Mouse (Mus musculus): ENCODE results near the gene Ndel1. TPM values are rescaled to one million over a fixed set of nuclear protein-coding genes. Genes with fewer than 3 reads are reported as not detected.
"Not testable (repeated sequence)": the region's sequence is repeated elsewhere in the genome, so short reads cannot be mapped to it uniquely, and the experiment has no call there.

The Ndel1 gene
- total RNA-seq, 2 experiments from 2014 or later = 108 to 115 TPM

DNA sequence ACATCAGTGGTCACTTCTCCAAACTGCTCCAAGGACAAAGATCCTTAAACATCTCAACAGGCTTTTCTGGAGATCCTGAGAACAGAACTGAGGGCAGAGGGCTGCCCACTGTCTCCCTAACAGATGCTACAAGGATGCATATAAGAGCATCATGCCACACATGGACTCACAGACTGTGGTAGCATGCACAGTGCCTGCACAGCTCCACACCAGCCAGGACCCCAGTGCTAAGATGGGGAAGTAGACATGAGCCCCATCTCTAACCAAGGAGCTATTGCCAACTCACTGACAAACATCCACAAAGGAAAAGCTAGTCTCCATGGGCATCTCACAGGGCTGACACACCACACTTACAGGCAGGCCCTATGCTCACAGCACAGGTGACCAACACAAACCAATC lies 38.1 kb downstream of the Ndel1 start:
- no peak for TF ChIP-seq CTCF (IDR thresholded peaks at IDR 0.05)
- intact Hi-C loops (cut with DNase I) = no loop called here
- DNase-seq (ENCODE audit: extremely low spot score in 1 of 2, low spot score in 2 of 2) = no peak
- Histone ChIP-seq H3K27ac (no peak overlapping the region), H3K4me3 (no peak overlapping the region)

DNA sequence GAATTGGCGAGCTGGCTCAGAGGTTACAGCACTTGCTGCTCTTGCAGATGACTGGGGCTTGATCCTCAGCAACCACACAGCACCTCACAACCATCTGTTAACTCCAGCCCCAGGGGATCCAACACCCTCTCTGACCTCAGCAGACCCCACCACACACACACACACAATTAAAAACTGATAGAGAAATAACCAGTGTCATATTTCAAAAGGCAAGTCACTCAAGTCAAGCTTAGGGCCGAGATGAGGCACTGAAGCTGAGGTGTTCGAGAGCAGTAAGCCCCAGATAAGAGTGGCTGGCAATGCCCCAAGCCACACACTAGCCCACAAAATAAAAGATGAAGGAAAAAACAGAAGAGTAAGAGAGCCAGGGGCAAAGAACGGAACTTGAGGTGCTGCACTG lies 38.9 kb downstream of the Ndel1 start:
- intact Hi-C loops (cut with DNase I) = no loop called here
- no peak for TF ChIP-seq CTCF (IDR thresholded peaks at IDR 0.05)
- DNase-seq (ENCODE audit: extremely low spot score in 1 of 2, low spot score in 2 of 2) = no peak
- H3K27ac ChIP-seq = no peak overlapping the region
- no peak overlapping the region for H3K4me3 ChIP-seq

DNA sequence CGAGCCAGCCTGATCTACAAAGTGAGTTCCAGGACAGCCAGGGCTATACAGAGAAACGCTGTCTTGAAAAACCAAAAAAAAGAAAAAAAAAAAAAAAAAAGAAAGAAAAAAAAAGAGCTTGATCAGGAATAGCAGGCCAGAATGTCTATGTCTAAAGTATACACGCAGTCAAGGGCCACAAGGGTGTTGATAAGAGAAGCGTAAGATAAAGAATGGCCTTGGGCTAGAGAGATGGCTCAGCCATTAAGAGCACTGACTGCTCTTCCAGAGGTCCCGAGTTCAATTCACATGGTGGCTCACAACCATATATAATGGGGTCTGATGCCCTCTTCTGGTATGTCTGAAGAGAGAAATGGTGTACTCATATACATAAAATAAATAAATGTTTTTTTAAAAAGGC lies 40.1 kb downstream of the Ndel1 start:
- H3K4me3 ChIP-seq; H3K27ac ChIP-seq; intact Hi-C loops (cut with DNase I); DNase-seq (ENCODE audit: extremely low spot score in 1 of 2, low spot score in 2 of 2): not testable (repeated sequence)

DNA sequence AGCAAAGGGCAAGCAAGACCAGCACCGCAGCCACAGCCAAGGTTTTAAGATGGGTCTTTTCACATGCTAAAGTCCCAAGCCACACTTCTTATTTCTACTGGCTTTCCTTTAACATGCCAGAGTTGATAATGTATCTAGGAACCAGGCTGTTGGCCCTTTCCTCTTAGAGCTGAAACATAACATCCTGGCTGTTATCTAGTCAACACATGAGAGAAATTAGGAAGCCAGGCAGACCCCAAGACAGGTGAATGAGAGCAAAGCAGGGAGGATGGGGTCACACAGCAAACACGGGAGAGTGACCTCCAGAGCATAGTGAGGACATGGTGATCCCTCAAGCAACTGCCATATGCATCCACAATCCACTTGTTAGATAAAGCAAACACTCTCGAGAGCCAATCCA lies 44.9 kb downstream of the Ndel1 start:
- Histone ChIP-seq H3K27ac (no peak overlapping the region), H3K4me3 (no peak overlapping the region)
- intact Hi-C loops (cut with DNase I) = no loop called here
- no peak for TF ChIP-seq CTCF (IDR thresholded peaks at IDR 0.05)
- no peak for DNase-seq (ENCODE audit: extremely low spot score in 1 of 2, low spot score in 2 of 2)

DNA sequence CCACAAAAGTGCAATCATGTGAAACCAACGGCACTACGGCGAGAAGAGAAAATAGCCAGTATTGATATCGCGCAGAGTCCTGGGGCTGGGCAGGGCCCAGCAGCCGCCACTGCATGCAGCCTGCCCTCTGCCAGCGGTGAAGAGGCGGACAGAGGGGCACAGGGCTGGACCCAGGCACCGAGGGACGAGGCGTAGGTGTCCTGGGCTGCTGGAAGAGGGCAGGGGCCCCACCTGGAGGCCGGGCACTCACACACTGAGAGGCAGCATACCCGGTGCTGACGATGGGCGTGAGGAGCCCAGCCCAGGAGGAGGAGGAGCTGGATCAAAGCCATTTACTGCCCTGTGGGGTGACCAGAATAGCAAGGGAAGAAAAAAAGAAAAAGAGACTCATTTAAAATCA lies 49.3 kb downstream of the Ndel1 start:
- Histone ChIP-seq H3K4me3 (no peak overlapping the region), H3K27ac (no peak overlapping the region)
- intact Hi-C loops (cut with DNase I) = no loop called here
- TF ChIP-seq CTCF (IDR thresholded peaks at IDR 0.05) = no peak
- DNase-seq (ENCODE audit: extremely low spot score in 1 of 2, low spot score in 2 of 2) = no peak

DNA sequence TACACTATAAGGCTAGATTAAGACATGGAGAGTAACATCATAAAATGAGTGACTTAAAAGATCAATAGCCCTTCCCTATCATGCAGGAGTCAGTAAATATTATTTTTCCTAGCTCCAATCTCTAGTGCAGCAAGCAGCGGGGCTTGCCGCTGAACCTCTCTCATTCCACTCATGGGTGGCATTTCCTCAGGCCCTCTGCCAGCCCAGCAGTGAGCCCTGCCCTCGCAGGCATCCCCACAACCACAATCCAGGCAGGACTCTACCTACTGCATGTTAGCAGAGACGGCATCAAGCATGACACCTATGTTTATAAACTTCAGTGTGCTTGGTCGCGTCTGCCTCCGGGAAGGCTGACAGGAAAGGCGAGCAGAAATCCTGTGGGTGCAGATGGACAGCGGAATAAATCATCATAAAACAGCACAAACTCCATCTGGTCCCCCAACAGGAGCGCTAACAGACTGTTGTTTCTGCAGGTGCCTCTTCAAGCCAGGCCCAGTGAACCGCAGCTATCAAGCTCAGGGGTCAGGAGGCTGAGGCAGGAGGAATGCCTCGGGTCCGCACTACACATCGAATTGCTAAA lies 52.3 kb downstream of the Ndel1 start:
- TF ChIP-seq CTCF (IDR thresholded peaks at IDR 0.05) = no peak

DNA sequence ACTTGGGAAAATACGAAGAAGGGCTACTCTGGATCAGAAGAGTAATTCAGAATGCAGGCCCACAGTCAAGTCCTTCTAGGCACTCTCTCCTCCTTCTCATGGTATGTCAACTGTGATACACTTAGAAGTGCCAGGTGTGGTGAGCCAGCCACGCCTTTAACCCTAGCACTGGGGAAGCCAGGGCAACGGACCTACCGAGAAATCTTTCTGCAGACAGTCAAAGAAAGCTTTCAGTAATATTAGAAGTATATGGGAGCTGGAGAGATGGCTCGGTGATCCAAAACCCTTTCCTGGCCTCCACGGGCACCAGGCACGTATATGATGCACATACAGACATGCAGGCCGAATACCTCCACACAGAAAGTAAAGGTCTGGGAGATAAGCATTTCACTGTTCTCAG lies 53.2 kb downstream of the Ndel1 start:
- TF ChIP-seq CTCF (IDR thresholded peaks at IDR 0.05) = no peak
- no peak overlapping the region for H3K27ac ChIP-seq
- intact Hi-C loops (cut with DNase I) = no loop called here
- DNase-seq (ENCODE audit: extremely low spot score in 1 of 2, low spot score in 2 of 2) = no peak
- no peak overlapping the region for H3K4me3 ChIP-seq

More for the DNA sequence above, 52.3 kb downstream of the Ndel1 start:
- Histone ChIP-seq H3K4me3 (no peak overlapping the region), H3K27ac (no peak overlapping the region)
- intact Hi-C loops (cut with DNase I) = no loop called here
- DNase-seq (ENCODE audit: extremely low spot score in 1 of 2, low spot score in 2 of 2) = no peak

DNA sequence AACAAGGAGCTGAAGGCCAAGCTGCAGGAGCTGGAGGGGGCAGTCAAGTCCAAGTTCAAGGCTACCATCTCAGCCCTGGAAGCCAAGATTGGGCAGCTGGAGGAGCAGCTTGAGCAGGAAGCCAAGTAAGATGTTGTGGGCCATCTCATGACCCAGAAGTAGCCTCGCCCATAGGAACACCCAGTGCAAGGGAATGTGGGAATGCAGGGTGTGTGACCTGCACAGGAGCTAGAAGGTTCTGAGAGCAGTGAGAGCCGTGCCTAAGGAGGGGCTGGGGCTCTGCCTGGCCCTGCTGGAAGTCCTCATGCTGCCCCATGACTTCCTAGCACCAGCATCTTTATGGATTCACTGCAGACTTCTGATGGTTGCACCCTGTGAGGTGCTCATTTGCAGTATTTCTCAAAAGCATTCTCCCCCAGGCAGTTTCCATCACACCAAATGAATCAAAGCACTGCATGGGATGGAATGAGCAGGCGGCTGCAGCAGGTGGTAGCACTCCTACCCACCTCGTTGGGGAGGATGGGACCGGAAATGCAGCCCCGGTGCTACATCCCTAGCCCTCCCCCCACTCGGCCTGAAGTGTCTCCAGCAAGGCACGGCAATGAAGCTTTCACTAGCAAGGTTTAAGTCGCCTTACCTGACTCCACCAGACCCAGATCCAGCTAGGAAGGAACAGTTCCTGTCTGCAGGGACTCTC lies 59.6 kb downstream of the Ndel1 start:
- TF ChIP-seq CTCF (IDR thresholded peaks at IDR 0.05) = no peak
- Histone ChIP-seq H3K4me3 (no peak overlapping the region), H3K27ac (no peak overlapping the region; the same call in 1 of the 2 replicates)
- intact Hi-C loops (cut with DNase I) = no loop called here
- no peak for DNase-seq (ENCODE audit: extremely low spot score in 1 of 2, low spot score in 2 of 2)

DNA sequence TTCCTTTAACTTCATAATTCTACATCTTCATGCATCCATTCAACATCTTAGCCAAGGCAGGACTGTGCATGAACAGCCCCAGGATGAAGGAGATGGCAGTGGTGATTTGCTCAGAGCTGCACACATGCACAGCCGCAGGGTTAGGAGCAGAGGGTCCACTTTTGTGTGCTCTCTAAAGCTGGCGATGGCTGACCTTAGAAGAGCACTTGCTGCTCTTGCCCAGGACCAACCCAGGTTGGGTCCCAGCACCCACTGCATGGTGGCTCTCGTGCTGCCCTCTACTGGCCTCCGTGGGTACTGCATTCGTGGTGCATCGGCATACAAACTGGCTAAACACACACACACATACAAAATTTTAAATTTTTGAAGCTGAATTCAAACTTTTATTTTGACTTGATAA lies 63.9 kb downstream of the Ndel1 start:
- Histone ChIP-seq H3K27ac (no peak overlapping the region), H3K4me3 (no peak overlapping the region)
- intact Hi-C loops (cut with DNase I) = loop anchor here (5.0 to 10.0 kb wide), 3 partner anchors 115 to 323 kb away; partner anchors contain the start of gene Myh10
- TF ChIP-seq CTCF (IDR thresholded peaks at IDR 0.05) = peak; percentile 100
- DNase-seq (ENCODE audit: extremely low spot score in 1 of 2, low spot score in 2 of 2) = peak; percentile 65 to 76

DNA sequence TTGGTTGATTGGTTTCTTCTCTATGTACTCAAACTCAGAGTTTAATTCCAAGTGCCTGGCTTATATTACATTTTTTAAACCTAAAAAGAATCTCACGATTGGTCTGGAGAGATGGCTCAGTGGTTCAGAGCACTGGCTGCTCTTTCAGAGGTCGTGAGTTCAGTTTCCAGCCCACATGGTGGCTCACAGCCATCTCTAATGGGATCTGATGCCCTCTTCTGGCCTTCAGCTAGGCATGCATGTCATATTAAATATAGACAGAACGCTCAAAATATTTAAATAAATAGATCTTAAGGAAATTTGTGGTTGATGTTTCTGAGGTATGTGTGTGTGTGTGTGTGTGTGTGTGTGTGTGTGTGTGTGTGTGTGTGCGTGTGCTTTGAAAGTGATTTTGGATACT lies 66.5 kb downstream of the Ndel1 start:
- DNase-seq (ENCODE audit: extremely low spot score in 1 of 2, low spot score in 2 of 2) = no peak
- intact Hi-C loops (cut with DNase I) = loop anchor here (5.0 to 10.0 kb wide), 3 partner anchors 113 to 320 kb away; partner anchors contain the start of gene Myh10
- Histone ChIP-seq H3K4me3 (no peak overlapping the region), H3K27ac (no peak overlapping the region; the same call in 1 of the 2 replicates)
- peak; percentile 38 for TF ChIP-seq CTCF (IDR thresholded peaks at IDR 0.05)

DNA sequence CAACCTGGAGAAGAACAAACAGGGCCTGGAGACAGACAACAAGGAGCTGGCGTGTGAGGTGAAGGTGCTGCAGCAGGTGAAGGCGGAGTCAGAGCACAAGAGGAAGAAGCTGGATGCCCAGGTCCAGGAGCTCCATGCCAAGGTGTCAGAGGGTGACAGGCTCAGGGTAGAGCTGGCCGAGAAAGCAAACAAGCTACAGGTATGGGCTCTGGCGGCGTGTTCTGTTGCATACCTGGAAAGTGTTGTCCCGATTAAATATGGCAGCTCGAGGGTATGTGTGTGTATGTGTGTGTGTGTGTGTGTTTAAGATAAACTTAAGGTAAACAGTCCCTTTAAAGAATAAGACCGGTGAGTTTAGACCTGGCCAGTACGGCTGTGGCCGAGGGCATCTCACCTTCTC lies 73.4 kb downstream of the Ndel1 start:
- no peak for DNase-seq (ENCODE audit: extremely low spot score in 1 of 2, low spot score in 2 of 2)
- intact Hi-C loops (cut with DNase I) = no loop called here
- Histone ChIP-seq H3K4me3 (no peak overlapping the region), H3K27ac (no peak overlapping the region)
- no peak for TF ChIP-seq CTCF (IDR thresholded peaks at IDR 0.05)

DNA sequence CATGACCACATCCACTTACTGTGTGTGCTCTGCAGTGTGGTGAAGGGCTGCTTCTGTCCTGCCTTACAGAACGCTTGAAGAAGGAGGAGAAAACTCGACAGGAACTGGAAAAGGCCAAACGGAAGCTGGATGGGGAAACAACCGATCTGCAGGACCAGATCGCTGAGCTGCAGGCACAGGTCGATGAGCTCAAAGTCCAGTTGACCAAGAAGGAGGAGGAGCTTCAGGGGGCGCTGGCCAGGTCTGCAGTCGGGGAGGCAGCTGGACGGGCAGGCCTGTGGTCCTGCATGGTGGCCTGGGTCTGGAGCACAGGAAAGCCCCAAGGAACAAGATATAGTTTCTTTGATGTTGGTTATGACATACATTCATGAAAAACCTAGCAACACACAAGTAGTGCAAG lies 79.9 kb downstream of the Ndel1 start:
- intact Hi-C loops (cut with DNase I) = no loop called here
- Histone ChIP-seq H3K4me3 (no peak overlapping the region), H3K27ac (no peak overlapping the region)
- no peak for DNase-seq (ENCODE audit: extremely low spot score in 1 of 2, low spot score in 2 of 2)
- no peak for TF ChIP-seq CTCF (IDR thresholded peaks at IDR 0.05)

DNA sequence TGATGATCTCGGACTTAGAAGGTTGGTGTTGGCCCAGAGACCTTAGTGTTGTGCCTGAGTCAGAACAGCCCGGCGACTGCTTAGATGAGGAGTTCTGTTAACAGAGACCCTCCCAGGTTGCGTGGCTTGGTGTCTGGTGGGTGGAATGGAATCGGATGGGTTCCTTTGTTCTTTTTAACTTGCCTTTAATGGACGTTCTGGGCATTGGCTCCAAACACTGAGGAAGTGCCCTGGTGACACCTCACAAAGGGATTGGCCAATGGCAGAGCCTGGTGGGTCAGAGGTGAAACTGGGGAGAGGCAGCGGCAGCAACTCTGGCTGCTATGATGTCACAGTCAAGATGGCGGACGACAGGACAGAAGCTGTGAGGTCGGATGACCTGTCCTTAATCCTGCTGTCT lies 80.9 kb downstream of the Ndel1 start:
- no peak for TF ChIP-seq CTCF (IDR thresholded peaks at IDR 0.05)
- H3K4me3 ChIP-seq = no peak overlapping the region
- no peak for DNase-seq (ENCODE audit: extremely low spot score in 1 of 2, low spot score in 2 of 2)
- no peak overlapping the region for H3K27ac ChIP-seq
- intact Hi-C loops (cut with DNase I) = no loop called here

Data from left cerebral cortex, adult 2 months (tissue).